10 mouse cellular contexts compared by ENCODE assay signal in the genomic region with DNA sequence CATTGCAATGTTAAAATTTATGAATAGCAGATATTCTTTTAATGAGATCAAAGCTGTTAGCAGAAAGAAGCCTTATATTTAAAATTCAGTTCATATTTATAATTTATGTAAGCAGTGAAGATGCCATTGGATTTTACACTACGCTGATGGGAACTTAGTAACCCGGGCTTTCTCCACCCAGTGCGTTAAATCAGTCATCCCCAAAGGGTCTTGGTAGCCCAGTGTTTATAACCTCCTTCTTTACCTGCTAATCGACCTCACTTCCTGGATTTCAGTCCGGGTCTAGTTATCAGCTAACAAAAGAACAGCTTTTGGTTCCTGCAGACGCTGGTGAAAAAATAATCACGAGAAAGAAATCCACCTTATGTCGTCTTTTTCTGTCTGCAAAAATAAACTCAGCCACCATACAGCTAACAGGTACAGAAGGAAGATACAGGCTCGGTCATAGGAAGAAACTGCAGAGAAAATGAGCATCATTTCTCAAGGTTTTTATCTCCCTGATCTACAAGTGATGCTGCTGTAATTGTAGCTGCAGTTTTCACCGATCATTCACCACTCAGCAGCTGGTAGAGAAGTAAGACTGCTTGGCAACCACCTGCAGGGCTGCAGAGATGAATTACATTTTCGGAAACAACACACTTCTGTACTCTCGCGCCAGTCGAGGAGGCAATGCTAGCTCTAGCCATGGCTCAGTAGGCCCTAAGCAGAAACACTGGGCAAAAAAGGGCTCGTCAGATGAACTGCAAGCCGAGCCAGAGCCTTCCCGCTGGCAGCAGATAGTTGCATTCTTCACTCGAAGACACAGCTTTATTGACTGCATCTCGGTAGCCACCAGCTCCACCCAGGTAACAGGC.
DNase-seq lines count a peak whose midpoint lies in the region; ATAC-seq and TF ChIP-seq lines count a peak whose summit lies in the region.
"Had no signal": no experiment of that assay in that cellular context is flagged by ENCODE, and none has a peak within 500 bp of the region (broad histone marks: within the 10 kb centered on the region; RNA-seq: fewer than 3 reads in every experiment).

No protein-coding gene starts in this region.

- intact Hi-C loops in heart, postnatal 25 days (cut with DNase I) = no loop called here

- H3K36me3 ChIP-seq in CH12.LX (replicated peaks in 1 of 2; ENCODE audit: control insufficient read depth in 1 of 2, insufficient read depth in 1 of 2, low read length in 1 of 2) = peaks cover 0 to 6% of the 10 kb centered on the region in 2 experiments
- H3K36me3 ChIP-seq in hindbrain, embryonic 11.5 days (ENCODE audit: control insufficient read depth, insufficient read depth, low read length) = no peaks in the 10 kb centered on the region
- H3K36me3 ChIP-seq in midbrain, embryonic 14.5 days (ENCODE audit: control insufficient read depth, insufficient read depth, low read length) = no peaks in the 10 kb centered on the region
- no peaks in the 10 kb centered on the region for H3K36me3 ChIP-seq in intestine, embryonic 15.5 days
- H3K36me3 ChIP-seq: heart, embryonic 15.5 days had no signal

- dilution Hi-C loops in CH12.LX (cut with MboI; ENCODE audit: extremely low pct_ligation_motif_present, extremely low pct_unique_long_range_greater_than_20kb, low sequenced_read_pairs) = no loop called here

- no peak for TF ChIP-seq POLR2A in CH12.LX (IDR thresholded peaks at IDR 0.05; ENCODE audit: low read depth, low read length)

- H3K4me3 ChIP-seq in CH12.LX (replicated peaks in 1 of 3; ENCODE audit: low read depth in 2 of 3, low read length in 2 of 3, poor library complexity in 1 of 3) = peak overlapping the region; percentile 36 to 52 (median 49)
- no peak overlapping the region for H3K4me3 ChIP-seq in hindbrain, embryonic 11.5 days (ENCODE audit: low read depth, low read length)
- H3K4me3 ChIP-seq in midbrain, embryonic 14.5 days (replicated peaks; ENCODE audit: low read depth, low read length) = 0 out of 2 replicates have a peak overlapping the region, but pooled peaks have one; percentile 8
- no peak overlapping the region for H3K4me3 ChIP-seq in intestine, embryonic 15.5 days (replicated peaks)
- H3K4me3 ChIP-seq: heart, embryonic 15.5 days had no signal

- WGBS in hindbrain, embryonic 11.5 days = 79% methylated on average over 19 of the region's 19 CpGs
- WGBS in midbrain, embryonic 14.5 days = 71% methylated on average over 19 of the region's 19 CpGs
- 68% methylated on average over 19 of the region's 19 CpGs for WGBS in intestine, embryonic 15.5 days

- H3K79me2 ChIP-seq in CH12.LX (replicated peaks; ENCODE audit: control insufficient read depth, extremely low read depth, insufficient read depth, poor library complexity, severe bottlenecking) = peaks cover 5% of the 10 kb centered on the region; the same call in 1 of the 2 replicates

- TF ChIP-seq RAD21 in CH12.LX (IDR thresholded peaks at IDR 0.05; ENCODE audit: low read depth, low read length) = no peak

- peak overlapping the region; percentile 37 for H3K27ac ChIP-seq in CH12.LX (ENCODE audit: insufficient read depth, low read depth)
- 0 out of 2 replicates have a peak overlapping the region, but pooled peaks have one; percentile 30 for H3K27ac ChIP-seq in hindbrain, embryonic 11.5 days (ENCODE audit: low read depth, low read length)
- H3K27ac ChIP-seq in midbrain, embryonic 14.5 days (replicated peaks; ENCODE audit: low read depth, low read length) = peak overlapping the region; percentile 58
- H3K27ac ChIP-seq in intestine, embryonic 15.5 days = no peak overlapping the region
- H3K27ac ChIP-seq: heart, embryonic 15.5 days had no signal

- H3K27me3 ChIP-seq in CH12.LX (replicated peaks) = no peaks in the 10 kb centered on the region
- H3K27me3 ChIP-seq in hindbrain, embryonic 11.5 days (ENCODE audit: control insufficient read depth, insufficient read depth, low read length) = no peaks in the 10 kb centered on the region
- H3K27me3 ChIP-seq in midbrain, embryonic 14.5 days (ENCODE audit: control insufficient read depth, insufficient read depth, low read length) = no peaks in the 10 kb centered on the region
- no peaks in the 10 kb centered on the region for H3K27me3 ChIP-seq in intestine, embryonic 15.5 days (replicated peaks)
- H3K27me3 ChIP-seq: heart, embryonic 15.5 days; Patski had no signal

- H3K9ac ChIP-seq in CH12.LX (ENCODE audit: insufficient read depth, low read depth) = peak overlapping the region; percentile 40
- no peak overlapping the region for H3K9ac ChIP-seq in hindbrain, embryonic 11.5 days (ENCODE audit: low read depth, low read length)
- H3K9ac ChIP-seq in midbrain, embryonic 14.5 days (replicated peaks; ENCODE audit: low read length) = no peak overlapping the region
- no peak overlapping the region for H3K9ac ChIP-seq in intestine, embryonic 15.5 days
- H3K9ac ChIP-seq: heart, embryonic 15.5 days had no signal

- DNase-seq in CH12.LX (ENCODE audit: extremely low read depth) (peak; percentile 73), liver (no peak)
- DNase-seq in cerebellum, adult 18-20 months = peak; percentile 75 to 76
- no peak for DNase-seq in hindbrain, embryonic 11.5 days (ENCODE audit: low spot score)
- peak; percentile 50 for DNase-seq in midbrain, embryonic 14.5 days
- DNase-seq in thymus, postnatal 25 days = no peak
- no peak for DNase-seq in heart, postnatal 25 days (ENCODE audit: low spot score)

- peaks cover 3% of the 10 kb centered on the region for H3K9me3 ChIP-seq in CH12.LX (replicated peaks; ENCODE audit: low read length)
- no peaks in the 10 kb centered on the region for H3K9me3 ChIP-seq in hindbrain, embryonic 11.5 days (ENCODE audit: control insufficient read depth, low read length)
- no peaks in the 10 kb centered on the region for H3K9me3 ChIP-seq in midbrain, embryonic 14.5 days (ENCODE audit: control insufficient read depth, low read length)
- H3K9me3 ChIP-seq in intestine, embryonic 15.5 days = no peaks in the 10 kb centered on the region
- H3K9me3 ChIP-seq: heart, embryonic 15.5 days had no signal

- no peak for TF ChIP-seq CTCF in CH12.LX (conservative IDR thresholded peaks at IDR 0.05 in 1 of 2, IDR thresholded peaks at IDR 0.05 in 1 of 2; ENCODE audit: low read depth in 2 of 2, low read length in 2 of 2)

- in situ Hi-C loops in CH12.LX (cut with MboI; ENCODE audit: low pct_ligation_motif_present, low pct_unique_long_range_greater_than_20kb, low sequenced_read_pairs) = loop anchor here (5.0 kb wide), 1 partner anchor 173 kb away; no protein-coding TSS in a partner anchor

- no peak for ATAC-seq in hindbrain, embryonic 11.5 days (ENCODE audit: low FRiP score)
- no peak for ATAC-seq in midbrain, embryonic 14.5 days (ENCODE audit: low FRiP score, low TSS enrichment)
- ATAC-seq in intestine, embryonic 15.5 days = no peak
- ATAC-seq: Patski had no signal

- H3K4me1 ChIP-seq in CH12.LX (ENCODE audit: control insufficient read depth in 1 of 2, insufficient read depth in 2 of 2) = peaks cover 7 to 41% of the 10 kb centered on the region in 2 experiments
- no peaks in the 10 kb centered on the region for H3K4me1 ChIP-seq in hindbrain, embryonic 11.5 days (replicated peaks; ENCODE audit: control insufficient read depth, insufficient read depth, low read length)
- H3K4me1 ChIP-seq in midbrain, embryonic 14.5 days (ENCODE audit: control insufficient read depth, insufficient read depth, low read length) = no peaks in the 10 kb centered on the region
- H3K4me1 ChIP-seq in intestine, embryonic 15.5 days (replicated peaks) = no peaks in the 10 kb centered on the region

- 0 out of 2 replicates have a peak, but pooled peaks have one; percentile 9 for TF ChIP-seq EP300 in CH12.LX (IDR thresholded peaks at IDR 0.05; ENCODE audit: low read length)

- peak overlapping the region; percentile 100 for H3K4me2 ChIP-seq in CH12.LX (ENCODE audit: insufficient read depth, low read depth, poor library complexity, severe bottlenecking)
- no peak overlapping the region for H3K4me2 ChIP-seq in hindbrain, embryonic 11.5 days (replicated peaks; ENCODE audit: low read depth, low read length)
- peak overlapping the region; percentile 24 for H3K4me2 ChIP-seq in midbrain, embryonic 14.5 days (ENCODE audit: low read length)
- H3K4me2 ChIP-seq in intestine, embryonic 15.5 days (replicated peaks) = no peak overlapping the region
- H3K4me2 ChIP-seq: heart, embryonic 15.5 days had no signal

TF ChIP-seq in CH12.LX, 34 proteins besides CTCF, POLR2A, EP300 and RAD21:
- TF ChIP-seq PAX5 (IDR thresholded peaks at IDR 0.05; ENCODE audit: low read length) (no peak), CHD1 (IDR thresholded peaks at IDR 0.05; ENCODE audit: low read depth, low read length) (peak; percentile 12; the same call in 1 of the 2 replicates), NELFE (IDR thresholded peaks at IDR 0.05; ENCODE audit: low read depth, low read length) (no peak)

Comparison
In these comparisons a context has a peak if more than half of its experiments do, and no peak if none do; other contexts are left out.
1. DNase-seq: peak in CH12.LX (single experiment), cerebellum, adult 18-20 months (2 of 2) and midbrain, embryonic 14.5 days (single experiment); none in hindbrain, embryonic 11.5 days (single experiment), liver (single experiment), thymus, postnatal 25 days (single experiment) and heart, postnatal 25 days (single experiment).
2. H3K4me2 ChIP-seq: peak in CH12.LX (single experiment) and midbrain, embryonic 14.5 days (single experiment); none in hindbrain, embryonic 11.5 days (single experiment) and intestine, embryonic 15.5 days (single experiment).
3. H3K4me3 ChIP-seq: peak in CH12.LX (3 of 3) and midbrain, embryonic 14.5 days (single experiment); none in hindbrain, embryonic 11.5 days (single experiment) and intestine, embryonic 15.5 days (single experiment).